Mouse (Mus musculus) hindbrain, embryonic 16.5 days (tissue): ENCODE data around the gene Serinc5. TPM values are rescaled to one million over a fixed set of nuclear protein-coding genes. Genes with fewer than 3 reads are reported as not detected.

Experiments used
- ATAC-seq: fragments of 200-750 bp; cut with Nextera tagmentation; 2 replicates; pipeline ENCODE4 v1.8.0; 2017; ENCODE audit warnings: moderate TSS enrichment, moderate library complexity
- H3K27ac ChIP-seq: fragments of 300-500 bp; sonication (generic); 2 replicates; pipeline ENCODE4 v1.5.1; 2014; ENCODE audit warnings: low read depth, mild to moderate bottlenecking, control low read depth, low read length, moderate library complexity
- H3K27me3 ChIP-seq: fragments of 300-500 bp; sonication (generic); replicated peaks from 2 replicates; pipeline ENCODE4 v1.6.1; 2014; ENCODE audit warnings: low read length; ENCODE audit not compliant: control insufficient read depth, insufficient read depth
- H3K36me3 ChIP-seq: fragments of 300-500 bp; sonication (generic); 2 replicates; pipeline ENCODE4 v1.6.1; 2014; ENCODE audit warnings: mild to moderate bottlenecking, low read length, moderate library complexity, mixed read lengths; ENCODE audit not compliant: control insufficient read depth, insufficient read depth
- H3K4me1 ChIP-seq: fragments of 300-500 bp; sonication (generic); 2 replicates; pipeline ENCODE4 v1.6.1; 2014; ENCODE audit warnings: low read depth, low read length; ENCODE audit not compliant: control insufficient read depth, insufficient read depth
- H3K4me2 ChIP-seq: fragments of 300-500 bp; sonication (generic); 2 replicates; pipeline ENCODE4 v1.6.1; 2014; ENCODE audit warnings: mild to moderate bottlenecking, low read length, control low read depth, moderate library complexity
- H3K4me3 ChIP-seq: fragments of 300-500 bp; sonication (generic); 2 replicates; pipeline ENCODE4 v1.5.1; 2014; ENCODE audit warnings: mild to moderate bottlenecking, low read length, control low read depth, moderate library complexity
- H3K9ac ChIP-seq: fragments of 300-500 bp; sonication (generic); 2 replicates; pipeline ENCODE4 v1.6.1; 2014; ENCODE audit warnings: low read depth, mild to moderate bottlenecking, control low read depth, low read length, moderate library complexity
- H3K9me3 ChIP-seq: fragments of 300-500 bp; sonication (generic); 2 replicates; pipeline ENCODE4 v1.6.1; 2014; ENCODE audit warnings: mild to moderate bottlenecking, low read length, moderate library complexity; ENCODE audit not compliant: control insufficient read depth
- WGBS: fragments of 180-500 bp; shearing (Covaris S2); extraction: QIAGEN DNeasy Blood & Tissue Kit; methylation state at CpG from one replicate; pipeline ENCODE4 v1.1.7; 2014; 5-methylcytosine and 5-hydroxymethylcytosine counted together
- polyA plus RNA-seq: library from polyadenylated mRNA; unstranded; fragments of >200 nt; fragmentation: Nextera tagmentation; extraction: Ambion mirVana; gene quantifications from 2 replicates; pipeline ENCODE4 v1.2.1, GENCODE M21; 2015

Serinc5 gene
- polyA plus RNA-seq, 1 experiment from 2014 or later, result 14.7 TPM

DNA sequence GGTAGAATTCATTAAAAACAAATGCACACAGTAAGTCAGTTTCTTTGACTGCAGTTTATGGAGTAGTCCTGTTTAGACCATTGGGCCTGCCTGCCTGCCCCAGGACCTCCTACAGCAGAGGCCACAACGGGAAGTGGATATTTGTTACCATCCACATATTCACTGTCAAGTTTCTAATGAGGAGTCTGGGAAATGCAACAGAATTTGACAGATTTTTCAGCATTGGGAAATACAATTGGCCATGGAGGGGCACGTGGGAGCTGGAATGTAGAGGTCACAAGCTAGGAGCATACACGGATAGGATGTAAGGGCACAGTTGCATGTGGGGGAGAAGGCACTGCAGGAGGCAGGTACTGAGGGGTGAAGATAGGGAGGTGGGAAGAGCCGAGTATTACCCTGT is 21.7 kb downstream of the Serinc5 start:
- no peak; the same call in 1 of the 2 replicates for ATAC-seq
- no peak overlapping the region for H3K27ac ChIP-seq
- H3K27me3 ChIP-seq, result no peaks in the 10 kb centered on the region
- no peaks in the 10 kb centered on the region for H3K9me3 ChIP-seq
- peaks cover 20% of the 10 kb centered on the region for H3K4me1 ChIP-seq
- H3K36me3 ChIP-seq, result no peaks in the 10 kb centered on the region
- 40% methylated on average over 4 of the region's 4 CpGs for WGBS
- H3K9ac ChIP-seq, result no peak overlapping the region
- no peak overlapping the region for H3K4me3 ChIP-seq
- H3K4me2 ChIP-seq, result no peak overlapping the region

DNA sequence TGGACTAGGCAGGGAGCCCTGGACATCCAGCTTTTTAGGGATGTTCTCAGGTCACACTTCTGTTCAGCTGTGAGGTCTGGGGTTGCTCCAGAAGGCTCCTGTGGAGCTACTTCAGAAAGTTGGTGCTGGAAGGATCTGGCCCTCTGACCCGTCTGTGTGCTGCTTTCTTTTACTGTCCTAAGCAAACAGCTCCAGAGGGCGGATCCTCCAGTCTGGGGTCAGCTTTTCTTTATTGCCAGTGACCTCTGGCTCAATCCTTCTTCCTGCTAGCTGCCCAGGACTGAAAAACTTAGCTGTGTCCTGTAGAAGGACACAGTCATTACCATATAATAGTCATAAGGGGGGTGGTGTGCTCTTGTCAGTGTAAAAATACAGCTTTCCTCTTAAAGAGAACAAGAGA is 24.1 kb downstream of the Serinc5 start:
- H3K4me2 ChIP-seq, result no peak overlapping the region
- no peaks in the 10 kb centered on the region for H3K36me3 ChIP-seq
- H3K4me1 ChIP-seq, result peaks cover 20% of the 10 kb centered on the region
- no peaks in the 10 kb centered on the region for H3K27me3 ChIP-seq
- H3K9me3 ChIP-seq, result no peaks in the 10 kb centered on the region
- H3K27ac ChIP-seq, result no peak overlapping the region
- WGBS, result 36% methylated on average over 2 of the region's 2 CpGs
- no peak overlapping the region for H3K4me3 ChIP-seq
- ATAC-seq, result no peak
- no peak overlapping the region for H3K9ac ChIP-seq

DNA sequence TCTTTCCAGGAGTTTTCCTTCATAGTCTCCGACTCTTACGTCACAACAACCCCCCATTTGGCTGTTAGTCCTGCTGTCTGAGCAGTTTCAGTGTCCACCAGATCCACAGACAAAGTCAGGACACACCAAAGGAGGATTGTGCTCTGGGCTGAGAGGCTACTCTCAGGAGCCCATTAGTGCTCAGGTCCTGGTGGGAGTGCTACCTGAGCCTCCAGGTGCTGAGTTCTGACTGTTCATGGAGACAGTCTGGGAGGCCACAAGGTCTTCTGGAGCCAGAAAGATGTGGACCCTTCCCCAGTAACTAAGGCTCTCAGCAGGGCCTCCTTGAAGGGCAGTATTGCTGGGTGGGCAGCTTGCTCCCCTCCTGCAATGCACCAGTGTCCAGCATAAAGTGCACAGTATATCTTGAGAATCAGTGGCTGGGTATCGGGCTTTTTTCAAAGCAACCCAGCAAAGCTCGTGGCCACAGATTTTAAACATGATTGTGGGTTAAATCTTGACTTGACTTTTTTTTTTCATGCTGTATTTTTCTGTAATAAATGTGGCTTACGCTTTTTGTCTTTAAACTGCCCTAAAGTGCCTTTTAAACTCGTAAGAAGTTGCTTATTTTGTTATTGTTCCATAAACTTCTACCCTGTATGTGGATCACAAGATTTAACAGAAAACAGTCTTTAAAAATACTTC is 25.5 kb downstream of the Serinc5 start:
- peaks cover 20% of the 10 kb centered on the region for H3K4me1 ChIP-seq
- no peaks in the 10 kb centered on the region for H3K36me3 ChIP-seq
- no peak for ATAC-seq
- WGBS, result 75% methylated on average over 6 of the region's 6 CpGs
- no peaks in the 10 kb centered on the region for H3K9me3 ChIP-seq
- H3K9ac ChIP-seq, result no peak overlapping the region
- H3K27me3 ChIP-seq, result no peaks in the 10 kb centered on the region
- no peak overlapping the region for H3K4me2 ChIP-seq
- H3K27ac ChIP-seq, result no peak overlapping the region
- H3K4me3 ChIP-seq, result no peak overlapping the region

DNA sequence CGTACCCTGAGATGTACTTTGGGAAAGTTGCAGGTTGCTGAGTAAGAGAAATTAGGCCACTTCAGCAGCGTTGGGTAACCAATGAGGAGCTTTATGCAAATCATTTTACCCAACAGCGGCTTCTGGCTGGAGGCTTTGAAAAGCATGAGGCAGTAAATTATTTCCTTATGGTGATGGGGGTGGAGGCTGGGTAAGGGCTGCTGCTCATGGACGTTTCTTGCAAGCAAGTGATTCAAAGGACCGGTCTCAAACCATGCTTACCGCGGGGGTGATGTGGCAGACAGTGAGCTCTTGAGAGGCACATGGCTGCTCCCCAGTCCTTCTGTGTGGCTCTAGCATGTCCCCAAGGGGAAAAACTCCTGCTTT is 26.0 kb downstream of the Serinc5 start:
- no peaks in the 10 kb centered on the region for H3K36me3 ChIP-seq
- no peaks in the 10 kb centered on the region for H3K9me3 ChIP-seq
- WGBS, result 3% methylated on average over 7 of the region's 7 CpGs
- 0 out of 2 replicates have a peak overlapping the region, but pooled peaks have one; percentile 25 for H3K27ac ChIP-seq
- no peak overlapping the region for H3K9ac ChIP-seq
- H3K4me3 ChIP-seq, result no peak overlapping the region
- H3K27me3 ChIP-seq, result no peaks in the 10 kb centered on the region
- H3K4me2 ChIP-seq, result 0 out of 2 replicates have a peak overlapping the region, but pooled peaks have one; percentile 31
- peaks cover 20% of the 10 kb centered on the region for H3K4me1 ChIP-seq
- peak; percentile 79 for ATAC-seq

DNA sequence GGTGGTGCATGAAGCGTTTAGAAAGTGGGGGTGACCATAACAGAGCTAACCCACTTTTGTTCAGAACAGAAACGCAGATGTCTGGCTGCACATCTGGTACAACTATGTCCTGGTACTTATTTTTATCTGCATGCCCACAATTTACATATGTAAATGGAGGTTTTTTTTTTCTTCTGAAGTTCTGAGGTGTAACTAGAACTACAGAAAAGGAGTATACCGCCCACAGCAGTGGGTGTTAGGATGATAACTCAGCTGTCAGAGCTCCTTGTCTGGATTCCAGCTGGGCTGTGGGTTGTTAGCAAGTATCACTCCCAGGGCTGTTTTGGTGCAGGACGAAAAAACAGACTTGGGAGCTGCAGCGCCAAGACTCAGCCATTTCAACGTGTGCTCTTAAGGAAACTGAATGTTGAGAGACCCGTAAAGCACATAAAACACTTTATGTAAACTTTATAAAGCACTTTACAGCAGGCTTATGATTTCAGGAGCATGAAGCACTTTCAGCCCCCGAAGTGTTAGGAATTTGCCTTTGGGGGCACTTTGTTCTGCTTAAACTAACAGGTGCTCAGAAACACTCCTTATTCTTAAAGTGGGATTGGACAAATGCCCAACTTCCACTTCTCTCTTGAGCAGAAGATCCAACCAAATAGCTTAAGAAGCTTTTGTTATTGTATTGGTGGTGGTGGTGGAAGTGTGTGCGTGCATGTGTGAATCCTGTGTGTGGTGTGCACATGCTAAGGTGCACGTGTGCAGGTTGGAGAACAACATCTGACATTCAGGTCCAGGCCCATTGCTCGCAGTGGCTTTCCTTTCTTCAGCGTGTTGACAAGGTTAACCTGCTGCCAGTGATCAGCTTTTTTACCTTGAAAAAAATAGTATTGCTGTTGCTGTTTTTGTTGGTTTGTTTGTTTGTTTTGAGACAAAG is 28.5 kb downstream of the Serinc5 start:
- ATAC-seq, result no peak
- Histone ChIP-seq H3K9me3 (no peaks in the 10 kb centered on the region), H3K27ac (no peak overlapping the region), H3K4me3 (no peak overlapping the region), H3K9ac (no peak overlapping the region), H3K4me1 (peaks cover 10% of the 10 kb centered on the region), H3K4me2 (no peak overlapping the region), H3K36me3 (no peaks in the 10 kb centered on the region), H3K27me3 (no peaks in the 10 kb centered on the region)
- WGBS, result 75% methylated on average over 12 of the region's 12 CpGs

DNA sequence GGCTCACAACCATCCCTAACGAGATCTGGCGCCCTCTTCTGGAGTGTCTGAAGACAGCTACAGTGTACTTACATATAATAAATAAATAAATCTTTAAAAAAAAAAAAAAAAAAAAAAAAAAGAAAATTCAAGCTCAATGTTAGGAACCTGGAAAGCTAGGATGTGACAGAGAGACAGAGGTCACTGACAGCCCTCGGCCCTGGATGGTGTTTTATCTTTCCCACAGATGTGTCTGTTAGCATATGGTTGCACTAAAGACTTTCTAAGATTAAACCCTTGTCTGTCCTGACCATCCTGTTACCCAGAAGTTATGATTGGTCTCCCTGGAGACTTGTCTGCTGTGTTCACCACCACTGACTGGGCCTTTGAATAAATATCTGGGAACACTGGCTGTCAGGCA is 33.3 kb downstream of the Serinc5 start:
- Histone ChIP-seq H3K4me3 (no peak overlapping the region), H3K9ac (no peak overlapping the region), H3K9me3 (no peaks in the 10 kb centered on the region), H3K36me3 (no peaks in the 10 kb centered on the region), H3K27ac (no peak overlapping the region), H3K4me1 (no peaks in the 10 kb centered on the region; the same call in 1 of the 2 replicates), H3K4me2 (no peak overlapping the region), H3K27me3 (no peaks in the 10 kb centered on the region)
- ATAC-seq, result no peak
- 82% methylated on average over 3 of the region's 3 CpGs for WGBS

DNA sequence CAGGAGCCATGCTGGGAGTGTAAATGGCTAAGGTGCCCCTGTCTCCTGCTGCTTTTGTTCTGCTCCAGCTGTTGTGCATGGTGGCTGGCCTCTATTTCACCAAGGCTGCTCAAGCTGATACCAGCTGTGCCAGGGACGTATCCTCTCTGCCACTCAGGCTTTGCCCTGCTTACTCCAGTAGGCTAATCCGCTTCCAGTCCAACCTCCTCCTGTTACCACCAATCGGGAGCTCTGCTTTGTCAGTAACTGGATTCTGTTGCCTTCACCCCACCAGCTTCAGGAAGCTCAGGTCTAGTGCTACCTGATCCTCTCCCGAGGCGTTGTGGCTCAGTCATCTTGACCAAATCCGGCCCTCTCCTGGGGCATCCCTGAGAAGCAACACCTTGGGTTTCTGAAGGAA is 33.9 kb downstream of the Serinc5 start:
- Histone ChIP-seq H3K27me3 (no peaks in the 10 kb centered on the region), H3K4me2 (no peak overlapping the region), H3K36me3 (no peaks in the 10 kb centered on the region), H3K9me3 (no peaks in the 10 kb centered on the region), H3K9ac (no peak overlapping the region), H3K4me1 (no peaks in the 10 kb centered on the region), H3K4me3 (no peak overlapping the region), H3K27ac (no peak overlapping the region)
- ATAC-seq, result no peak
- WGBS, result 83% methylated on average over 6 of the region's 6 CpGs

DNA sequence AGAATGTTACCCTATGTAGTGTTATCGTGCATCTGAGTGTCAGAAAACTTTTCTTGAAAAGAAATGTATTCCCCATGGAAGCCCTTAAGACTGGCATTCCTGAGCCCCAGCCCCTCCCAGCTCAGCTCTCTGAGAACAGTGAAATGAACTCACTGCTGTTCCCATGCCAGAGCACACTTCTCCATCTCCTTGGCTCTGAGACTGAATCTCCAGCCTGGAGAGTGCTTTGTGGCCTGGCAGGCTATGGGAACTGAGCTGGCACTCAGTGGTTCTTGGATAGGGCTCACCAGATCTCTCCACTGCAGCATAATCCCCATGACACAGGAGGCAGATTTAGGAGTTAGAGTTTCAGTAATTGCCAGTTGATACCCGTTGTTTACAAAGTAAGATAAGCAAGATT is 36.8 kb downstream of the Serinc5 start:
- no peak overlapping the region for H3K27ac ChIP-seq
- no peak overlapping the region for H3K4me3 ChIP-seq
- H3K9me3 ChIP-seq, result no peaks in the 10 kb centered on the region
- H3K36me3 ChIP-seq, result no peaks in the 10 kb centered on the region
- H3K9ac ChIP-seq, result no peak overlapping the region
- 74% methylated on average over 2 of the region's 2 CpGs for WGBS
- H3K4me2 ChIP-seq, result no peak overlapping the region
- H3K4me1 ChIP-seq, result no peaks in the 10 kb centered on the region
- no peaks in the 10 kb centered on the region for H3K27me3 ChIP-seq
- ATAC-seq, result peak; percentile 75

DNA sequence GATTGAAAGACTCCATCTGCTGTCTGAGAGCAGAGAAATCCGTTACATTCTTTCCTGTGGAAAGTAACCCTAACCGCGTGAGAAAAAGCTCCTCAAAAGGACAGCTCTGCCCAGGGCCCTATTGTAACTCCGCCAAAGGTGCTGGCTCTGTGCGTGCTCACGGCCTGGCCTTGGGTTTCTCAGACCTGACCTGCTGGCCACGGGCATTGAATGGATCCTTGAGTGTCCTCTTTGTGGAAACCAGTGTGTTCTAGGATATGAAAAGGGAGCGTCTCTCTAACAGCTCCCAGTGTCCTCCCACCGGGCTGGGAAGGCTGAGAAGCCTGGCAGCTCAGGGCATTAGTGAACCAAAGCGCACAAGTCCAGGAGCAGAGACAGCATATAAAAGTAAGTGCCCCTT is 38.2 kb downstream of the Serinc5 start:
- no peaks in the 10 kb centered on the region for H3K27me3 ChIP-seq
- no peak overlapping the region for H3K4me3 ChIP-seq
- no peaks in the 10 kb centered on the region for H3K9me3 ChIP-seq
- 76% methylated on average over 10 of the region's 10 CpGs for WGBS
- no peaks in the 10 kb centered on the region; the same call in 1 of the 2 replicates for H3K4me1 ChIP-seq
- H3K27ac ChIP-seq, result no peak overlapping the region
- no peak overlapping the region for H3K9ac ChIP-seq
- no peaks in the 10 kb centered on the region for H3K36me3 ChIP-seq
- no peak for ATAC-seq
- no peak overlapping the region for H3K4me2 ChIP-seq
